Mouse (Mus musculus) kidney, adult 2 months (tissue): Measurements from ENCODE around the gene Nobox. TPM values are rescaled to one million over a fixed set of nuclear protein-coding genes. Genes with fewer than 3 reads are reported as not detected.

Source experiments
- DNase-seq: peaks from one replicate; pipeline ENCODE4 v3.0.0; 2021
- H3K27ac ChIP-seq: fragments of 200-500 bp; 2 replicates; pipeline ENCODE4 v1.5.1; 2012; ENCODE audit warnings: low read depth, low read length, control low read depth, inconsistent platforms; ENCODE audit not compliant: insufficient read depth
- H3K27me3 ChIP-seq: fragments of 200-500 bp; replicated peaks from 2 replicates; pipeline ENCODE4 v1.6.1; 2012; ENCODE audit warnings: mild to moderate bottlenecking, moderate library complexity, low read length, inconsistent platforms; ENCODE audit not compliant: control insufficient read depth, insufficient read depth
- H3K36me3 ChIP-seq: fragments of 200-500 bp; 2 replicates; pipeline ENCODE4 v1.6.1; 2012; ENCODE audit warnings: mild to moderate bottlenecking, moderate library complexity, low read length, inconsistent platforms; ENCODE audit not compliant: control insufficient read depth, insufficient read depth
- H3K4me1 ChIP-seq: fragments of 200-500 bp; 2 replicates; pipeline ENCODE4 v1.6.1; 2011; ENCODE audit warnings: low read length; ENCODE audit not compliant: control insufficient read depth, insufficient read depth
- H3K4me3 ChIP-seq: fragments of 200-500 bp; 2 replicates; pipeline ENCODE4 v1.5.1; 2011; ENCODE audit warnings: mild to moderate bottlenecking, low read depth, low read length, control low read depth; ENCODE audit not compliant: insufficient read depth
- CTCF ChIP-seq: fragments of 200-500 bp; conservative IDR thresholded peaks from 2 replicates; pipeline ENCODE4 v1.5.1; 2011; ENCODE audit warnings: low read depth, mild to moderate bottlenecking, control low read depth, low read length, moderate library complexity, mixed read lengths; ENCODE audit not compliant: insufficient read depth, insufficient read length
- POLR2A ChIP-seq: fragments of 200-500 bp; IDR thresholded peaks from one replicate; pipeline ENCODE4 v1.6.1; 2011; ENCODE audit warnings: low read depth, low read length, control low read depth
- WGBS: fragments of 180-500 bp; shearing (Covaris S2); methylation state at CpG from one replicate; pipeline ENCODE4 v1.1.7; 2018; 5-methylcytosine and 5-hydroxymethylcytosine counted together
- polyA plus RNA-seq: library from polyadenylated mRNA; depleted of rRNA; stranded (reverse); fragments of >200 nt; gene quantifications from 2 replicates; pipeline ENCODE4 v1.2.3, GENCODE M21; 2012

Nobox gene
- polyA plus RNA-seq, 1 experiment: 0.19 TPM

GRCm38 (mm10) chr6:43296798-43297507, 12.4 kb downstream of the Nobox start:
- no peak overlapping the region for H3K27ac ChIP-seq
- TF ChIP-seq POLR2A (no peak), CTCF (0 out of 2 replicates have a peak, but pooled peaks have one; percentile 17)
- H3K4me3 ChIP-seq: no peak overlapping the region
- peak; percentile 58 for DNase-seq
- peaks cover 13% of the 10 kb centered on the region for H3K4me1 ChIP-seq
- WGBS: 35% methylated on average over 7 of the region's 7 CpGs
- H3K27me3 ChIP-seq: no peaks in the 10 kb centered on the region
- no peaks in the 10 kb centered on the region for H3K36me3 ChIP-seq

- 36% methylated on average over 5 of the region's 5 CpGs for WGBS
- DNase-seq: no peak
- TF ChIP-seq CTCF: no peak
- no peak for TF ChIP-seq POLR2A
- peaks cover 15% of the 10 kb centered on the region for H3K4me1 ChIP-seq
- H3K27me3 ChIP-seq: no peaks in the 10 kb centered on the region
- no peak overlapping the region for H3K27ac ChIP-seq
- H3K4me3 ChIP-seq: no peak overlapping the region
- H3K36me3 ChIP-seq: no peaks in the 10 kb centered on the region
Measured at GRCm38 (mm10) chr6:43295908-43296307, 13.4 kb downstream of the Nobox start.

- Histone ChIP-seq H3K36me3 (peaks cover 8% of the 10 kb centered on the region), H3K27me3 (no peaks in the 10 kb centered on the region), H3K4me1 (peaks cover 15% of the 10 kb centered on the region), H3K27ac (no peak overlapping the region), H3K4me3 (no peak overlapping the region)
- TF ChIP-seq POLR2A: no peak
- TF ChIP-seq CTCF: no peak
- 49% methylated on average over 7 of the region's 7 CpGs for WGBS
- DNase-seq: peak; percentile 37
Measured at GRCm38 (mm10) chr6:43293175-43293574, 16.2 kb downstream of the Nobox start.

- peaks cover 15% of the 10 kb centered on the region for H3K4me1 ChIP-seq
- H3K36me3 ChIP-seq: peaks cover 9% of the 10 kb centered on the region
- H3K27me3 ChIP-seq: no peaks in the 10 kb centered on the region
- no peak for TF ChIP-seq POLR2A
- no peak for TF ChIP-seq CTCF
- peak; percentile 38 for DNase-seq
- peak overlapping the region; percentile 34; the same call in 1 of the 2 replicates for H3K27ac ChIP-seq
- no peak overlapping the region for H3K4me3 ChIP-seq
- 19% methylated on average over 6 of the region's 6 CpGs for WGBS
Measured at GRCm38 (mm10) chr6:43292471-43293076, 16.8 kb downstream of the Nobox start.

- Histone ChIP-seq H3K27ac (peak overlapping the region; percentile 34; the same call in 1 of the 2 replicates), H3K36me3 (peaks cover 12% of the 10 kb centered on the region), H3K4me3 (no peak overlapping the region), H3K4me1 (peaks cover 15% of the 10 kb centered on the region), H3K27me3 (no peaks in the 10 kb centered on the region)
- TF ChIP-seq CTCF (no peak), POLR2A (no peak)
- WGBS: 43% methylated on average over 3 of the region's 3 CpGs
- DNase-seq: peak; percentile 81
Measured at GRCm38 (mm10) chr6:43292041-43292440, 17.3 kb downstream of the Nobox start.

- WGBS: 94% methylated on average over 5 of the region's 5 CpGs
- TF ChIP-seq POLR2A (no peak), CTCF (no peak)
- Histone ChIP-seq H3K27ac (no peak overlapping the region), H3K27me3 (no peaks in the 10 kb centered on the region), H3K36me3 (peaks cover 19% of the 10 kb centered on the region), H3K4me3 (no peak overlapping the region), H3K4me1 (no peaks in the 10 kb centered on the region)
- no peak for DNase-seq
Measured at GRCm38 (mm10) chr6:43280481-43280880, 28.9 kb downstream of the Nobox start.

GRCm38 (mm10) chr6:43278247-43278646, 31.1 kb downstream of the Nobox start:
- Histone ChIP-seq H3K4me1 (no peaks in the 10 kb centered on the region), H3K27ac (no peak overlapping the region), H3K36me3 (peaks cover 11% of the 10 kb centered on the region; the same call in 1 of the 2 replicates), H3K27me3 (no peaks in the 10 kb centered on the region), H3K4me3 (no peak overlapping the region)
- peak; percentile 51 for DNase-seq
- TF ChIP-seq CTCF (0 out of 2 replicates have a peak, but pooled peaks have one; percentile 22), POLR2A (no peak)
